Mouse (Mus musculus): ENCODE measurements around the gene Smap2.

DNA sequence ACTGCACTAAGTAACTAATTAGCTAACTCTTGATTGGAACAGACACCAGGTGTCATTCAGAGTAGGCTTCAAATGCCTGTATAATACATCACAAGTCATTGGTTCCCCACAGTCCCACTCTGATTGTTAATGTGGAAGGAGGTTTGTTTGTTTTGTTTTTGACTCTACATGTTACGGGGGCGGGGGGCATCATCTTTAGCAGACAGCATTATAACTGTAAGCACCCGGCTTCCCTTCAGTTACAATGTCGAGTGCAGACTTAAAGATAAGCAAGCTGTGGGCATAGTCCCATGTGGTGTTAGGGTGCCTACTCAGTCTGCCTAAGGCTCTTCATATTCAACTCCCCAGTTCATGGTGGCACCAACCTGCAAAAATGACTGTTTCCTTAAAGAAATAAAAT is 64.0 kb downstream of the Smap2 start:
- TF ChIP-seq GATA1 (IDR thresholded peaks at IDR 0.05; ENCODE audit: borderline replicate concordance, low read length), result no peak
- TF ChIP-seq FLI1 (IDR thresholded peaks at IDR 0.05; ENCODE audit: low read length), result no peak
